Mouse (Mus musculus): ENCODE results near the gene Gm11639.

The Gm11639 gene

GRCm38 (mm10) chr11:105155915-105156314 is 470.4 kb downstream of the Gm11639 start:
- 80% methylated on average over 4 of the region's 4 CpGs for WGBS

DNA sequence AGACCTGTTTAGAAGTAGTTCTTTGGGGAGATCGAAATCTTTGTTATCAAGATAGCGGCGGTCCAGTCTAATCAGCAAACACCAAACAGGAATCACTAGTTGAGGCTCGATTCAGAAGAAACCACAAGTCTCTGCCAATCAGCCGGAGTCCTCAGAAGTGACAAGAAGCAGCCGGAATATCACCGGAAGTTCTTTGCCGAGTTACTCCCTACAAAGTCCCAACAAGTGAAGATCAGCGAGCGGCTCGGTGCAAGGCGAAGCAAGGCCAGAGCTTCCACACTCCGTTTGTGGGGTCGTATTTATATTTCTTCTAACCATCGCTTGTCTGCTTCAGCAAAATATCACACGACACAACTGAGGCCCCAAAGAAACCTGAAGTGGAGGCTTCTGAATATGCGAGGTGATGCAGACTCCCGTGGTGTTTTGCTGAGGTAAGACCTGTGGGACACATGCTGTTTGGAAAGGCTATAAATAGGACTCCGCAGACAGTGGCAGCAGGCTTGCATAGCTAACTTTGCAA is 471.3 kb downstream of the Gm11639 start:
- 86% methylated on average over 19 of the region's 19 CpGs for WGBS

- WGBS: 65% methylated on average over 6 of the region's 6 CpGs
These were observed 474.3 kb downstream of the Gm11639 start for GRCm38 (mm10) chr11:105159673-105160360.

- WGBS: 97% methylated on average over 2 of the region's 2 CpGs
These were observed 475.9 kb downstream of the Gm11639 start for GRCm38 (mm10) chr11:105161411-105161810.

- WGBS: 86% methylated on average over 69 of the region's 69 CpGs
These were observed 479.3 kb downstream of the Gm11639 start for GRCm38 (mm10) chr11:105164516-105165510.

DNA sequence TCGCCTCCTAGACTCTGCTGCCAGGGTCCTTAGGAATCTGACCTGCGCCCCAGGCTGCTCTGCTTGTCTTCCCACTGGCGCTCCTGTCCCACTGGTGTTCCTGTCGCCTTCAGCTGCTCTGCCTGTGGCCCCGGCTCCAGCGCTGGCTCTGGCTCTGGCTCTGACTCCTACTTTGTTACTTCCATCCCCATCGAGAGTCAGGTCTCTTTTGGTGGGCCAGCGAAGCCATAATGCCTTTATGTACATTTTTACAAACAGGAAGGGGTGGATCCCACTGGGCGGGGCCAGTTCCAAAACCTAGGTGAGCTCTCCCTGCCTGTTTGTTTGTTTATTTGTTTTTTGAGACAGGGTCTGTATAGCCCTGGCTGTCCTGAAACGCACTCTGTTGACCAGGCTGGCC is 481.3 kb downstream of the Gm11639 start:
- WGBS: 92% methylated on average over 10 of the region's 10 CpGs

Data from cerebral cortex, adult 2 months (tissue).